Mouse (Mus musculus): Measurements from ENCODE around the gene Cops9. TPM values are rescaled to one million over a fixed set of nuclear protein-coding genes. Genes with fewer than 3 reads are reported as not detected.

Gene Cops9
- polyA plus RNA-seq (2012; fragmentation: generic; extraction: Trizol) = 507 TPM

- no peak for TF ChIP-seq E2F4 (IDR thresholded peaks at IDR 0.05; ENCODE audit: insufficient read depth)
- TF ChIP-seq USF1 (IDR thresholded peaks at IDR 0.05; ENCODE audit: low read depth) = no peak
- TF ChIP-seq SRF (IDR thresholded peaks at IDR 0.05; ENCODE audit: control insufficient read depth, insufficient read length, low read depth) = no peak
- peak; percentile 85 for TF ChIP-seq POLR2A (IDR thresholded peaks at IDR 0.05; ENCODE audit: insufficient read length, low read depth)
- peak; percentile 58 for TF ChIP-seq POLR2AphosphoS2 (IDR thresholded peaks at IDR 0.05; ENCODE audit: insufficient read length, low read depth)
- H3K4me3 ChIP-seq = peak within 1 kb of the TSS; percentile 78
- H3K27me3 ChIP-seq (ENCODE audit: control insufficient read depth, insufficient read depth, insufficient read length) = no peaks in the 10 kb centered on the region
- H3K79me2 ChIP-seq (ENCODE audit: control insufficient read depth, insufficient read depth) = peaks cover 21% of the 10 kb centered on the region
- peaks cover 16% of the 10 kb centered on the region for H3K36me3 ChIP-seq (ENCODE audit: control insufficient read depth, insufficient read depth)
- peak within 1 kb of the TSS; percentile 86 for H3ac ChIP-seq (ENCODE audit: control insufficient read depth, insufficient read length)
- H3K4me2 ChIP-seq (ENCODE audit: low read depth) = peak within 1 kb of the TSS; percentile 97
These were observed at the start of gene Cops9 for GRCm38 (mm10) chr1:92641514-92642272. Gene Cops9 (minus strand): TSS chr1:92641985.

- no peak overlapping the region for H3ac ChIP-seq (ENCODE audit: control insufficient read depth, insufficient read length)
- H3K79me2 ChIP-seq (ENCODE audit: control insufficient read depth, insufficient read depth) = no peaks in the 10 kb centered on the region
- TF ChIP-seq MYOD1 (IDR thresholded peaks at IDR 0.05; ENCODE audit: control insufficient read depth in 1 of 3, insufficient read length in 2 of 3, low read depth in 2 of 3) = no peak
- TF ChIP-seq MAX (IDR thresholded peaks at IDR 0.05; ENCODE audit: low read depth) = no peak
- TF ChIP-seq CEBPB (IDR thresholded peaks at IDR 0.05; ENCODE audit: insufficient read depth, poor library complexity, severe bottlenecking) = no peak
- no peak for TF ChIP-seq POLR2AphosphoS2 (IDR thresholded peaks at IDR 0.05; ENCODE audit: insufficient read length, low read depth)
- no peak for TF ChIP-seq USF1 (IDR thresholded peaks at IDR 0.05; ENCODE audit: low read depth)
- no peak for TF ChIP-seq MYOG (IDR thresholded peaks at IDR 0.05; ENCODE audit: control insufficient read depth in 1 of 3, insufficient read depth in 1 of 3, insufficient read length in 2 of 3, low read depth in 2 of 3)
- TF ChIP-seq TCF3 (IDR thresholded peaks at IDR 0.05; ENCODE audit: insufficient read length, low read depth) = no peak
- no peak for TF ChIP-seq TCF12 (IDR thresholded peaks at IDR 0.05; ENCODE audit: insufficient read depth, poor library complexity, severe bottlenecking)
- no peak for TF ChIP-seq SRF (IDR thresholded peaks at IDR 0.05; ENCODE audit: control insufficient read depth, insufficient read length, low read depth)
- TF ChIP-seq POLR2A (IDR thresholded peaks at IDR 0.05; ENCODE audit: insufficient read length, low read depth) = no peak
- no peak for TF ChIP-seq E2F4 (IDR thresholded peaks at IDR 0.05; ENCODE audit: insufficient read depth)
- TF ChIP-seq REST (IDR thresholded peaks at IDR 0.05; ENCODE audit: insufficient read depth, insufficient read length) = no peak
- no peaks in the 10 kb centered on the region for H3K27me3 ChIP-seq (ENCODE audit: control insufficient read depth, insufficient read depth, insufficient read length)
- no peak overlapping the region for H3K4me2 ChIP-seq (ENCODE audit: low read depth)
- no peaks in the 10 kb centered on the region for H3K36me3 ChIP-seq (ENCODE audit: control insufficient read depth, insufficient read depth)
- H3K4me3 ChIP-seq = no peak overlapping the region
These were observed 49.5 kb upstream of the Cops9 start for GRCm38 (mm10) chr1:92691166-92691844.

GRCm38 (mm10) chr1:92686994-92687393 lies 45.2 kb upstream of the Cops9 start:
- H3K4me3 ChIP-seq = no peak overlapping the region
- no peak overlapping the region for H3K4me2 ChIP-seq (ENCODE audit: low read depth)
- TF ChIP-seq CEBPB (IDR thresholded peaks at IDR 0.05; ENCODE audit: insufficient read depth, poor library complexity, severe bottlenecking) (no peak), POLR2AphosphoS2 (IDR thresholded peaks at IDR 0.05; ENCODE audit: insufficient read length, low read depth) (no peak), REST (IDR thresholded peaks at IDR 0.05; ENCODE audit: insufficient read depth, insufficient read length) (no peak), TCF3 (IDR thresholded peaks at IDR 0.05; ENCODE audit: insufficient read length, low read depth) (no peak), MYOD1 (IDR thresholded peaks at IDR 0.05; ENCODE audit: control insufficient read depth in 1 of 3, insufficient read length in 2 of 3, low read depth in 2 of 3) (no peak), POLR2A (IDR thresholded peaks at IDR 0.05; ENCODE audit: insufficient read length, low read depth) (no peak), MAX (IDR thresholded peaks at IDR 0.05; ENCODE audit: low read depth) (no peak), SRF (IDR thresholded peaks at IDR 0.05; ENCODE audit: control insufficient read depth, insufficient read length, low read depth) (no peak), MYOG (IDR thresholded peaks at IDR 0.05; ENCODE audit: control insufficient read depth in 1 of 3, insufficient read depth in 1 of 3, insufficient read length in 2 of 3, low read depth in 2 of 3) (no peak), TCF12 (IDR thresholded peaks at IDR 0.05; ENCODE audit: insufficient read depth, poor library complexity, severe bottlenecking) (no peak), USF1 (IDR thresholded peaks at IDR 0.05; ENCODE audit: low read depth) (no peak), E2F4 (IDR thresholded peaks at IDR 0.05; ENCODE audit: insufficient read depth) (no peak)
- no peaks in the 10 kb centered on the region for H3K79me2 ChIP-seq (ENCODE audit: control insufficient read depth, insufficient read depth)
- H3ac ChIP-seq (ENCODE audit: control insufficient read depth, insufficient read length) = no peak overlapping the region
- H3K36me3 ChIP-seq (ENCODE audit: control insufficient read depth, insufficient read depth) = no peaks in the 10 kb centered on the region
- H3K27me3 ChIP-seq (ENCODE audit: control insufficient read depth, insufficient read depth, insufficient read length) = no peaks in the 10 kb centered on the region

- Histone ChIP-seq H3K27me3 (ENCODE audit: control insufficient read depth, insufficient read depth, insufficient read length) (no peaks in the 10 kb centered on the region), H3K79me2 (ENCODE audit: control insufficient read depth, insufficient read depth) (no peaks in the 10 kb centered on the region), H3K4me2 (ENCODE audit: low read depth) (peak overlapping the region; percentile 62), H3K36me3 (ENCODE audit: control insufficient read depth, insufficient read depth) (no peaks in the 10 kb centered on the region), H3ac (ENCODE audit: control insufficient read depth, insufficient read length) (no peak overlapping the region), H3K4me3 (no peak overlapping the region)
- no peak for TF ChIP-seq USF1 (IDR thresholded peaks at IDR 0.05; ENCODE audit: low read depth)
- TF ChIP-seq POLR2AphosphoS2 (IDR thresholded peaks at IDR 0.05; ENCODE audit: insufficient read length, low read depth) = no peak
- peak; percentile 72 for TF ChIP-seq TCF3 (IDR thresholded peaks at IDR 0.05; ENCODE audit: insufficient read length, low read depth)
- TF ChIP-seq MYOG (IDR thresholded peaks at IDR 0.05; ENCODE audit: control insufficient read depth in 1 of 3, insufficient read depth in 1 of 3, insufficient read length in 2 of 3, low read depth in 2 of 3) = peak; percentile 69 to 96 (median 87)
- no peak for TF ChIP-seq CEBPB (IDR thresholded peaks at IDR 0.05; ENCODE audit: insufficient read depth, poor library complexity, severe bottlenecking)
- TF ChIP-seq TCF12 (IDR thresholded peaks at IDR 0.05; ENCODE audit: insufficient read depth, poor library complexity, severe bottlenecking) = peak; percentile 75
- no peak for TF ChIP-seq E2F4 (IDR thresholded peaks at IDR 0.05; ENCODE audit: insufficient read depth)
- TF ChIP-seq REST (IDR thresholded peaks at IDR 0.05; ENCODE audit: insufficient read depth, insufficient read length) = no peak
- TF ChIP-seq POLR2A (IDR thresholded peaks at IDR 0.05; ENCODE audit: insufficient read length, low read depth) = no peak
- TF ChIP-seq MYOD1 (IDR thresholded peaks at IDR 0.05; ENCODE audit: control insufficient read depth in 1 of 3, insufficient read length in 2 of 3, low read depth in 2 of 3) = peak; percentile 55 to 98 (median 97)
These were observed 41.4 kb upstream of the Cops9 start for GRCm38 (mm10) chr1:92683151-92683550.

Measured in myocyte (in vitro differentiated cells).